Comparison of ENCODE assay signal across 8 mouse cellular contexts in genomic region chr9:58158541-58159311, GRCm38 (mm10). TPM values are rescaled to one million over a fixed set of nuclear protein-coding genes. Genes with fewer than 3 reads are reported as not detected.
A peak's percentile ranks its signal among the peaks of the same experiment; 100 is the strongest.
DNase-seq lines count a peak whose midpoint lies in the region; ATAC-seq lines count a peak whose summit lies in the region.

No protein-coding gene starts in this region.

- peak overlapping the region; percentile 64 for H3K4me2 ChIP-seq in embryonic facial prominence, embryonic 13.5 days
- peak overlapping the region; percentile 13 for H3K4me2 ChIP-seq in heart, embryonic 16.5 days (ENCODE audit: low read depth, low read length)
- H3K4me2 ChIP-seq in limb, embryonic 13.5 days (replicated peaks), result peak overlapping the region; percentile 91
- no peak overlapping the region for H3K4me2 ChIP-seq in neural tube, embryonic 14.5 days (ENCODE audit: low read depth, low read length)

- peaks cover 72% of the 10 kb centered on the region for H3K4me1 ChIP-seq in embryonic facial prominence, embryonic 13.5 days
- H3K4me1 ChIP-seq in heart, embryonic 16.5 days (ENCODE audit: control insufficient read depth, insufficient read depth, low read length), result peaks cover 27% of the 10 kb centered on the region
- H3K4me1 ChIP-seq in limb, embryonic 13.5 days, result peaks cover 79% of the 10 kb centered on the region
- 0 out of 2 replicates have a peak, but pooled peaks cover 4% of the 10 kb centered on the region for H3K4me1 ChIP-seq in neural tube, embryonic 14.5 days (ENCODE audit: control insufficient read depth, insufficient read depth, low read length)

- H3K4me3 ChIP-seq in embryonic facial prominence, embryonic 13.5 days, result peak overlapping the region; percentile 38
- peak overlapping the region; percentile 25; the same call in 1 of the 2 replicates for H3K4me3 ChIP-seq in heart, embryonic 16.5 days (ENCODE audit: low read length)
- peak overlapping the region; percentile 50 for H3K4me3 ChIP-seq in limb, embryonic 13.5 days
- H3K4me3 ChIP-seq in neural tube, embryonic 14.5 days (ENCODE audit: low read depth, low read length), result no peak overlapping the region

- H3K9me3 ChIP-seq in embryonic facial prominence, embryonic 13.5 days, result no peaks in the 10 kb centered on the region
- no peaks in the 10 kb centered on the region for H3K9me3 ChIP-seq in heart, embryonic 16.5 days (replicated peaks; ENCODE audit: control insufficient read depth, low read length)
- no peaks in the 10 kb centered on the region for H3K9me3 ChIP-seq in limb, embryonic 13.5 days
- H3K9me3 ChIP-seq in neural tube, embryonic 14.5 days (ENCODE audit: control insufficient read depth, low read length), result no peaks in the 10 kb centered on the region

- WGBS in embryonic facial prominence, embryonic 13.5 days, result 12% methylated on average over 7 of the region's 7 CpGs
- 38% methylated on average over 7 of the region's 7 CpGs for WGBS in heart, embryonic 16.5 days
- WGBS in limb, embryonic 13.5 days, result 3% methylated on average over 7 of the region's 7 CpGs
- 44% methylated on average over 7 of the region's 7 CpGs for WGBS in neural tube, embryonic 14.5 days

- DNase-seq in frontal cortex, postnatal 10 days (ENCODE audit: low spot score in 2 of 2), result no peak
- no peak for DNase-seq in layer of hippocampus, postnatal 25 days (ENCODE audit: extremely low spot score in 1 of 2, low spot score in 1 of 2)

- ATAC-seq in frontal cortex, adult (ENCODE audit: low TSS enrichment), result peak; percentile 42; the same call in 1 of the 2 replicates
- ATAC-seq in embryonic facial prominence, embryonic 13.5 days (ENCODE audit: insufficient number of reproducible peaks, insufficient read depth, low FRiP score, low TSS enrichment, low read depth), result peak; percentile 81
- peak; percentile 69 for ATAC-seq in heart, embryonic 16.5 days (replicated peaks; ENCODE audit: extremely low read depth, insufficient read depth, low FRiP score)
- ATAC-seq in limb, embryonic 13.5 days (ENCODE audit: low FRiP score, low read depth), result peak; percentile 95
- peak; percentile 46; the same call in 1 of the 2 replicates for ATAC-seq in neural tube, embryonic 14.5 days (ENCODE audit: low read depth)
- no peak for ATAC-seq in monocyte, adult 5-6 weeks (replicated peaks; ENCODE audit: insufficient number of reproducible peaks, low FRiP score, low TSS enrichment, poor library complexity, severe bottlenecking)

- no peaks in the 10 kb centered on the region for H3K36me3 ChIP-seq in embryonic facial prominence, embryonic 13.5 days
- no peaks in the 10 kb centered on the region for H3K36me3 ChIP-seq in heart, embryonic 16.5 days (ENCODE audit: control insufficient read depth, insufficient read depth)
- peaks cover 22% of the 10 kb centered on the region for H3K36me3 ChIP-seq in limb, embryonic 13.5 days
- H3K36me3 ChIP-seq in neural tube, embryonic 14.5 days (ENCODE audit: control insufficient read depth, insufficient read depth, low read length), result no peaks in the 10 kb centered on the region

- peak overlapping the region; percentile 97 for H3K27ac ChIP-seq in embryonic facial prominence, embryonic 13.5 days
- peak overlapping the region; percentile 79 for H3K27ac ChIP-seq in heart, embryonic 16.5 days (ENCODE audit: low read length)
- H3K27ac ChIP-seq in limb, embryonic 13.5 days, result peak overlapping the region; percentile 100
- H3K27ac ChIP-seq in neural tube, embryonic 14.5 days (ENCODE audit: low read depth, low read length), result no peak overlapping the region

- H3K9ac ChIP-seq in embryonic facial prominence, embryonic 13.5 days, result peak overlapping the region; percentile 64
- H3K9ac ChIP-seq in heart, embryonic 16.5 days (ENCODE audit: low read length), result 0 out of 2 replicates have a peak overlapping the region, but pooled peaks have one; percentile 0
- H3K9ac ChIP-seq in limb, embryonic 13.5 days, result peak overlapping the region; percentile 78; the same call in 1 of the 2 replicates
- H3K9ac ChIP-seq in neural tube, embryonic 14.5 days (replicated peaks; ENCODE audit: low read depth, low read length), result no peak overlapping the region

- no peaks in the 10 kb centered on the region for H3K27me3 ChIP-seq in embryonic facial prominence, embryonic 13.5 days
- no peaks in the 10 kb centered on the region for H3K27me3 ChIP-seq in heart, embryonic 16.5 days (ENCODE audit: control insufficient read depth, insufficient read depth, low read length)
- no peaks in the 10 kb centered on the region for H3K27me3 ChIP-seq in limb, embryonic 13.5 days
- no peaks in the 10 kb centered on the region for H3K27me3 ChIP-seq in neural tube, embryonic 14.5 days (ENCODE audit: control insufficient read depth, insufficient read depth, low read length)

RNA-seq across cellular contexts. Expression of gene Ccdc33, which starts 40.1 kb away (rescaled TPM):
- polyA plus RNA-seq in embryonic facial prominence, embryonic 13.5 days (2015; fragmentation: Nextera tagmentation; extraction: Ambion mirVana), result 0.83 TPM in 1 of 2 replicates, not detected in the other
- 0.20 and 0.24 TPM in 2 replicates for polyA plus RNA-seq in heart, embryonic 16.5 days (2015; fragmentation: Nextera tagmentation; extraction: Ambion mirVana)
- 0.15 and 0.20 TPM in 2 replicates for polyA plus RNA-seq in limb, embryonic 13.5 days (2015; fragmentation: Nextera tagmentation; extraction: Ambion mirVana)
- 0.13 TPM in 1 of 2 replicates, not detected in the other for polyA plus RNA-seq in neural tube, embryonic 14.5 days (2014; fragmentation: Nextera tagmentation; extraction: Ambion mirVana)
- total RNA-seq in layer of hippocampus, postnatal 25 days (2021), result 1 to 10 TPM in 1 of 2 experiments, under 1 TPM in 1; 0.49 to 2.4 TPM
- total RNA-seq in monocyte, adult 5-6 weeks (2017), result not detected in 3 replicates

RNA-seq across cellular contexts. Expression of gene Islr, which starts 45.4 kb away (rescaled TPM):
- polyA plus RNA-seq in embryonic facial prominence, embryonic 13.5 days (2015; fragmentation: Nextera tagmentation; extraction: Ambion mirVana), result 75.6 and 79.6 TPM in 2 replicates
- 27.5 and 27.7 TPM in 2 replicates for polyA plus RNA-seq in heart, embryonic 16.5 days (2015; fragmentation: Nextera tagmentation; extraction: Ambion mirVana)
- 207 and 210 TPM in 2 replicates for polyA plus RNA-seq in limb, embryonic 13.5 days (2015; fragmentation: Nextera tagmentation; extraction: Ambion mirVana)
- polyA plus RNA-seq in neural tube, embryonic 14.5 days (2014; fragmentation: Nextera tagmentation; extraction: Ambion mirVana), result 1.5 and 39.2 TPM in 2 replicates
- 10 to 100 TPM; 11.3 to 15.0 TPM for total RNA-seq in layer of hippocampus, postnatal 25 days (2021)
- not detected in 3 replicates for total RNA-seq in monocyte, adult 5-6 weeks (2017)

RNA-seq across cellular contexts. Expression of gene Islr2, which starts 45.4 kb away (rescaled TPM):
- polyA plus RNA-seq in embryonic facial prominence, embryonic 13.5 days (2015; fragmentation: Nextera tagmentation; extraction: Ambion mirVana), result 0.76 and 1.4 TPM in 2 replicates
- 0.07 and 0.22 TPM in 2 replicates for polyA plus RNA-seq in heart, embryonic 16.5 days (2015; fragmentation: Nextera tagmentation; extraction: Ambion mirVana)
- 2.0 and 2.1 TPM in 2 replicates for polyA plus RNA-seq in limb, embryonic 13.5 days (2015; fragmentation: Nextera tagmentation; extraction: Ambion mirVana)
- polyA plus RNA-seq in neural tube, embryonic 14.5 days (2014; fragmentation: Nextera tagmentation; extraction: Ambion mirVana), result 13.2 and 13.5 TPM in 2 replicates
- total RNA-seq in layer of hippocampus, postnatal 25 days (2021), result 100 to 1,000 TPM; 152 TPM
- total RNA-seq in monocyte, adult 5-6 weeks (2017), result 0.10 to 0.11 TPM in 2 of 3 replicates, not detected in the other
